Mouse (Mus musculus): Measurements from ENCODE around the gene Foxj3.

Gene Foxj3

DNA sequence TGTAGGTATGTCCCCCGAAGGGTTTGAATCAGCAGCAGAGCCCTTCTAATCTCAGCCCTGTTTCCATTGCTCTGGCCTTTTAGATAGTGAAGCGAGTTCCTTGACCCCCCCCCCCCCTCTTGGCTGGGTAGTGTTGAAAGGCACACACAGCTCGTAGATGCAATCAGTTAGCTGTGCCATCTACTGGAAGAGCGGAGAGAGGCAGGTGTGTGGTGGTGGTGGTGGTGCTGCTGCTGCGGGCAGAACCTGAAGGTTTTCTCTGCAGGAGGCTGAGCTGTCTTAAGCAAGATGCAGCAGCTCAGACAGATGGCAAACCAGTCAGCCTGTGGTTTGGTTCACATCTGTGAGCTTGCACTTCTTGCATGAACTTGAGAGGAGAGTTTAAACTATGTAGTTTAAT lies 135.9 kb downstream of the Foxj3 start:
- no peak for TF ChIP-seq GATA4 (IDR thresholded peaks at IDR 0.05; ENCODE audit: insufficient replicate concordance, low read length)

All from liver, adult (tissue).